Mouse (Mus musculus) stomach, postnatal 0 days (tissue): Measurements from ENCODE around the gene Myo15. TPM values are rescaled to one million over a fixed set of nuclear protein-coding genes. Genes with fewer than 3 reads are reported as not detected.

Experiments
- ATAC-seq: fragments of 200-750 bp; cut with Nextera tagmentation; 2 replicates; pipeline ENCODE4 v1.8.0; 2017; ENCODE audit not compliant: low FRiP score, low TSS enrichment
- DNase-seq: peaks from one replicate; pipeline ENCODE4 v3.0.0-alpha.2; 2016; ENCODE audit warnings: low spot score
- H3K27ac ChIP-seq: fragments of 300-500 bp; sonication (generic); replicated peaks from 2 replicates; pipeline ENCODE4 v1.5.1; 2014; ENCODE audit warnings: mild to moderate bottlenecking, control low read depth
- H3K27me3 ChIP-seq: fragments of 300-500 bp; sonication (generic); 2 replicates; pipeline ENCODE4 v1.6.1; 2014; ENCODE audit warnings: low read length; ENCODE audit not compliant: control insufficient read depth, insufficient read depth
- H3K36me3 ChIP-seq: fragments of 300-500 bp; sonication (generic); 2 replicates; pipeline ENCODE4 v1.6.1; 2014; ENCODE audit warnings: low read length, mixed read lengths; ENCODE audit not compliant: control insufficient read depth, insufficient read depth
- H3K4me1 ChIP-seq: fragments of 300-500 bp; sonication (generic); replicated peaks from 2 replicates; pipeline ENCODE4 v1.6.1; 2014; ENCODE audit warnings: antibody characterized with exemption; ENCODE audit not compliant: control insufficient read depth, insufficient read depth
- H3K4me2 ChIP-seq: fragments of 300-500 bp; sonication (generic); replicated peaks from 2 replicates; pipeline ENCODE4 v1.6.1; 2014; ENCODE audit warnings: low read depth, mild to moderate bottlenecking, control low read depth, moderate library complexity
- H3K4me3 ChIP-seq: fragments of 300-500 bp; sonication (generic); 2 replicates; pipeline ENCODE4 v1.5.1; 2014; ENCODE audit warnings: low read depth, low read length, control low read depth
- H3K9ac ChIP-seq: fragments of 300-500 bp; sonication (generic); 2 replicates; pipeline ENCODE4 v1.6.1; 2014; ENCODE audit warnings: mild to moderate bottlenecking, low read length, control low read depth, mixed read lengths
- H3K9me3 ChIP-seq: fragments of 300-500 bp; sonication (generic); 2 replicates; pipeline ENCODE4 v1.6.1; 2016; ENCODE audit warnings: low read length; ENCODE audit not compliant: control insufficient read depth
- CTCF ChIP-seq: IDR thresholded peaks from 2 replicates; pipeline ENCODE4 v1.5.1; 2016; ENCODE audit warnings: antibody characterized with exemption, low read depth, mild to moderate bottlenecking, moderate library complexity
- EP300 ChIP-seq: optimal IDR thresholded peaks from 2 replicates; pipeline ENCODE3; 2016; ENCODE audit warnings: antibody characterized with exemption
- WGBS: fragments of 180-500 bp; shearing (Covaris S2); extraction: QIAGEN DNeasy Blood & Tissue Kit; methylation state at CpG from one replicate; pipeline ENCODE4 v1.1.7; 2014; 5-methylcytosine and 5-hydroxymethylcytosine counted together
- polyA plus RNA-seq: library from polyadenylated mRNA; unstranded; fragments of >200 nt; fragmentation: Nextera tagmentation; extraction: Ambion mirVana; gene quantifications from 2 replicates; pipeline ENCODE4 v1.2.1, GENCODE M21; 2015

The Myo15 gene
- polyA plus RNA-seq: 0.02 and 0.08 TPM in 2 replicates

- Histone ChIP-seq H3K4me2 (no peak within 1 kb of the TSS), H3K27me3 (no peaks in the 10 kb centered on the region), H3K9me3 (no peaks in the 10 kb centered on the region), H3K27ac (no peak within 1 kb of the TSS), H3K36me3 (peaks cover 34% of the 10 kb centered on the region), H3K9ac (no peak within 1 kb of the TSS), H3K4me3 (no peak within 1 kb of the TSS), H3K4me1 (no peaks in the 10 kb centered on the region)
- TF ChIP-seq CTCF (no peak), EP300 (no peak)
- ATAC-seq (no peak), DNase-seq (no peak)
- WGBS: 93% methylated on average over 3 of the region's 3 CpGs
These were observed at the start of gene Myo15 for GRCm38 (mm10) chr11:60469039-60469438. Myo15 (plus strand) TSS chr11:60469339.

- DNase-seq (no peak), ATAC-seq (no peak)
- Histone ChIP-seq H3K27ac (no peak overlapping the region), H3K4me1 (peaks cover 3% of the 10 kb centered on the region; the same call in 1 of the 2 replicates), H3K27me3 (no peaks in the 10 kb centered on the region), H3K4me2 (no peak overlapping the region), H3K4me3 (no peak overlapping the region), H3K9me3 (no peaks in the 10 kb centered on the region), H3K36me3 (no peaks in the 10 kb centered on the region), H3K9ac (no peak overlapping the region)
- peak; percentile 48 for TF ChIP-seq CTCF
- TF ChIP-seq EP300: no peak
- 69% methylated on average over 5 of the region's 6 CpGs for WGBS
These were observed 47.0 kb upstream of the Myo15 start for GRCm38 (mm10) chr11:60422046-60422668.

- no peaks in the 10 kb centered on the region for H3K27me3 ChIP-seq
- no peaks in the 10 kb centered on the region for H3K36me3 ChIP-seq
- peaks cover 3% of the 10 kb centered on the region; the same call in 1 of the 2 replicates for H3K4me1 ChIP-seq
- no peak for ATAC-seq
- H3K9ac ChIP-seq: no peak overlapping the region
- no peak overlapping the region for H3K4me3 ChIP-seq
- H3K4me2 ChIP-seq: no peak overlapping the region
- H3K27ac ChIP-seq: no peak overlapping the region
- no peak for DNase-seq
- TF ChIP-seq EP300: no peak
- no peak for TF ChIP-seq CTCF
- 75% methylated on average over 1 of the region's 1 CpGs for WGBS
- no peaks in the 10 kb centered on the region for H3K9me3 ChIP-seq
These were observed 46.1 kb upstream of the Myo15 start for GRCm38 (mm10) chr11:60423006-60423405.

- Histone ChIP-seq H3K27ac (no peak overlapping the region), H3K27me3 (no peaks in the 10 kb centered on the region), H3K9me3 (no peaks in the 10 kb centered on the region), H3K9ac (no peak overlapping the region), H3K4me2 (no peak overlapping the region), H3K36me3 (no peaks in the 10 kb centered on the region), H3K4me3 (no peak overlapping the region), H3K4me1 (no peaks in the 10 kb centered on the region)
- 82% methylated on average over 1 of the region's 1 CpGs for WGBS
- no peak for ATAC-seq
- DNase-seq: no peak
- TF ChIP-seq EP300: no peak
These were observed 42.7 kb upstream of the Myo15 start for GRCm38 (mm10) chr11:60426417-60426816.

GRCm38 (mm10) chr11:60427628-60428027, 41.5 kb upstream of the Myo15 start:
- Histone ChIP-seq H3K9ac (no peak overlapping the region), H3K9me3 (no peaks in the 10 kb centered on the region), H3K4me3 (no peak overlapping the region), H3K27me3 (no peaks in the 10 kb centered on the region), H3K27ac (no peak overlapping the region), H3K4me2 (no peak overlapping the region), H3K36me3 (peaks cover 4% of the 10 kb centered on the region; the same call in 1 of the 2 replicates), H3K4me1 (no peaks in the 10 kb centered on the region)
- DNase-seq (no peak), ATAC-seq (no peak)
- no peak for TF ChIP-seq CTCF
- 86% methylated on average over 3 of the region's 3 CpGs for WGBS

- TF ChIP-seq CTCF: no peak
- no peak for TF ChIP-seq EP300
- Histone ChIP-seq H3K27me3 (no peaks in the 10 kb centered on the region), H3K4me1 (no peaks in the 10 kb centered on the region), H3K27ac (no peak overlapping the region), H3K36me3 (peaks cover 18% of the 10 kb centered on the region), H3K4me2 (no peak overlapping the region), H3K9ac (no peak overlapping the region), H3K9me3 (no peaks in the 10 kb centered on the region), H3K4me3 (no peak overlapping the region)
- no peak for ATAC-seq
- DNase-seq: no peak
These were observed 35.6 kb upstream of the Myo15 start for GRCm38 (mm10) chr11:60433501-60433900.
